Mouse (Mus musculus): ENCODE data around the gene Rptor. TPM values are rescaled to one million over a fixed set of nuclear protein-coding genes. Genes with fewer than 3 reads are reported as not detected.

Rptor gene
- total and polyA plus RNA-seq, 2 experiments from 2014 or later: 8.0 to 46.7 TPM

DNA sequence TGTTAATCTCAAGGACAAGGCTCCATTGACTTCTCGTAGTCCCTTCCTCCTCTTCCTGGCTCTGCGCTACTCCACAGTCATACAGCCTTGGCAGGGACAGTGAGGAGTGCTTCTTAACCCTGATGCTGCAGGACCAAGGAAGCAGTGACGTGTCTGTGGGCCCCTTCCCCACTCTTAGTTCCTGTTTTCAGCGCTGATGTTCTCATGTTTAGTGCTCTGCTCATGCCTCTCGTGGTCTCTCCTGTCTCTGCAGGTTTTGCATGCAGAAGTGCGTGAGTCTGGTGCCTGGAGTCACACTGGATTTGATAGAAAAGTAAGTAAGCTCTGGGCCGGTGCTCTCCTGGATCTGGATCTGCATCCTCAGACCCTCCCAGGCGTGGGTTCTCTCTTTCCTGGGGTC is 177.6 kb downstream of the Rptor start:
- Histone ChIP-seq H3K27ac (ENCODE audit: low read depth, low read length) (no peak overlapping the region), H3K4me2 (ENCODE audit: low read depth) (no peak overlapping the region), H3K9me3 (ENCODE audit: low read length) (0 out of 2 replicates have a peak, but pooled peaks cover 10% of the 10 kb centered on the region), H3K4me3 (ENCODE audit: low read depth, low read length) (no peak overlapping the region), H3K27me3 (ENCODE audit: insufficient read depth, low read length) (no peaks in the 10 kb centered on the region), H3K9ac (no peak overlapping the region), H3K36me3 (ENCODE audit: insufficient read depth) (no peaks in the 10 kb centered on the region), H3K4me1 (ENCODE audit: insufficient read depth) (no peaks in the 10 kb centered on the region)
- no peak for ATAC-seq
- DNase-seq: no peak
- no peak for TF ChIP-seq CTCF (IDR thresholded peaks at IDR 0.05; ENCODE audit: low read depth)
- WGBS: 84% methylated on average over 8 of the region's 8 CpGs

DNA sequence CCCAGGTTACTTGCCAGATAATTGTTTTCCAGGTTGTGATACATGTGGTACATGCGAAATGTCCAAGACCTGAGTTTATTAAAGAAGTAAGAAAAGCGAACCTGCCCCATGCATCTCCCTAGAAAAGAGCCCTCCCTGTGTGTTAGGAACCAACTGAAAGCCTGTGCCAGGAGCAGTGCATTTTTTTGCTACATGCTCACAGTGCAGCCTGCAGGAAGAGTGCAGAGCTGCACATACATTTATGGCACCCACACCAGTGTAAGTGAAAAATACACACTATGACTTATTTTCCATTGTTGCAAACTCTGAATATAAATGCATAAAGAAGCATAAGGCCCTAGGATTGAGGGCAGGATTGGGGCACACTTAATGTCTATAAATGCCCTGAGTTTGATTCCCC is 178.5 kb downstream of the Rptor start:
- peak; percentile 42 for DNase-seq
- 91% methylated on average over 2 of the region's 2 CpGs for WGBS
- no peak overlapping the region for H3K27ac ChIP-seq (ENCODE audit: low read depth, low read length)
- 0 out of 2 replicates have a peak, but pooled peaks cover 3% of the 10 kb centered on the region for H3K9me3 ChIP-seq (ENCODE audit: low read length)
- no peak overlapping the region for H3K4me3 ChIP-seq (ENCODE audit: low read depth, low read length)
- TF ChIP-seq CTCF (IDR thresholded peaks at IDR 0.05; ENCODE audit: low read depth): peak; percentile 71
- H3K4me1 ChIP-seq (ENCODE audit: insufficient read depth): no peaks in the 10 kb centered on the region
- no peak overlapping the region for H3K9ac ChIP-seq
- no peaks in the 10 kb centered on the region for H3K27me3 ChIP-seq (ENCODE audit: insufficient read depth, low read length)
- ATAC-seq: no peak
- no peak overlapping the region for H3K4me2 ChIP-seq (ENCODE audit: low read depth)
- H3K36me3 ChIP-seq (ENCODE audit: insufficient read depth): no peaks in the 10 kb centered on the region

DNA sequence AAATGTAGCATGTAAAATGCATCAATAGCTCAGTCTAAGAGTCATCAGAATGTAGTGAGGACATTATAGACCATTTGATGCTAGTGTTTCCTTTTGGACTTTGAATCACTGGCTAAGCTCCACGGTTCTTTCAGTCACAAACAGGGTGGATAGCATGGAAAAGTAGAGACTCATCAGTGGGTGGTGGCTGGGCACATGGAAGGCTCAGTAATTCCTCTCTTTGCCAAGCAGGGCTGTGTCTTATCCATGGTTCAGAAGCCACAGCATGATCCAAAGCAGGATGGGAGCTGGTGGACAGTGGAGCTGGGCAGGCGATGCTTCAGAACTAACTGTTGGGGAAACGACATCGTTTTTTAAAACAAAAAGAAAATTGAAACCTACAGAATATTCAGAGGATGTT is 179.0 kb downstream of the Rptor start:
- Histone ChIP-seq H3K4me1 (ENCODE audit: insufficient read depth) (no peaks in the 10 kb centered on the region), H3K27me3 (ENCODE audit: insufficient read depth, low read length) (no peaks in the 10 kb centered on the region), H3K4me3 (ENCODE audit: low read depth, low read length) (no peak overlapping the region), H3K4me2 (ENCODE audit: low read depth) (no peak overlapping the region), H3K9ac (no peak overlapping the region), H3K9me3 (ENCODE audit: low read length) (no peaks in the 10 kb centered on the region), H3K36me3 (ENCODE audit: insufficient read depth) (no peaks in the 10 kb centered on the region), H3K27ac (ENCODE audit: low read depth, low read length) (no peak overlapping the region)
- WGBS: 88% methylated on average over 4 of the region's 4 CpGs
- DNase-seq (no peak), ATAC-seq (no peak)
- no peak for TF ChIP-seq CTCF (IDR thresholded peaks at IDR 0.05; ENCODE audit: low read depth)

DNA sequence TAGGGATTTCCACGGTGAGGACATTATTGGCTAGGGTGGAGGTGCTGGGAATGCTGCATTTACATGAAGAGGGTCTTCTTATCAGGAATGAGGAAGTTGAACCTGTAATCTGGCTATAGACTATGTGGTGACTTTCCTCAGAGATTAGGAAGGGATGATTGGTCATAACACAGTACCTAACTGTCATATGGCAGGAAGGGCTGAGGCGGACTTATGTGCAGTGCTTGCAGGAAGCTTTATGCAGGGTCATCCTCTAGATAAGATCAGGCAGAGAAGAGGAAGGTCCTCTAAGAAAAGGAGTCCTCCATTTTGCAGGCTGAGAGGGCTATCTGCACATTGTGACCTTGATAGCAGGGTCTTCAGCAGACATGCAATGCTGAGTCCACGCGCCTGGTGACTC is 180.9 kb downstream of the Rptor start:
- H3K4me3 ChIP-seq (ENCODE audit: low read depth, low read length): no peak overlapping the region
- no peak for DNase-seq
- no peak overlapping the region for H3K9ac ChIP-seq
- WGBS: 100% methylated on average over 4 of the region's 4 CpGs
- no peak for ATAC-seq
- no peak overlapping the region for H3K27ac ChIP-seq (ENCODE audit: low read depth, low read length)
- H3K4me1 ChIP-seq (ENCODE audit: insufficient read depth): no peaks in the 10 kb centered on the region
- no peaks in the 10 kb centered on the region for H3K9me3 ChIP-seq (ENCODE audit: low read length)
- H3K36me3 ChIP-seq (ENCODE audit: insufficient read depth): no peaks in the 10 kb centered on the region
- TF ChIP-seq CTCF (IDR thresholded peaks at IDR 0.05; ENCODE audit: low read depth): no peak
- H3K27me3 ChIP-seq (ENCODE audit: insufficient read depth, low read length): no peaks in the 10 kb centered on the region
- no peak overlapping the region for H3K4me2 ChIP-seq (ENCODE audit: low read depth)

DNA sequence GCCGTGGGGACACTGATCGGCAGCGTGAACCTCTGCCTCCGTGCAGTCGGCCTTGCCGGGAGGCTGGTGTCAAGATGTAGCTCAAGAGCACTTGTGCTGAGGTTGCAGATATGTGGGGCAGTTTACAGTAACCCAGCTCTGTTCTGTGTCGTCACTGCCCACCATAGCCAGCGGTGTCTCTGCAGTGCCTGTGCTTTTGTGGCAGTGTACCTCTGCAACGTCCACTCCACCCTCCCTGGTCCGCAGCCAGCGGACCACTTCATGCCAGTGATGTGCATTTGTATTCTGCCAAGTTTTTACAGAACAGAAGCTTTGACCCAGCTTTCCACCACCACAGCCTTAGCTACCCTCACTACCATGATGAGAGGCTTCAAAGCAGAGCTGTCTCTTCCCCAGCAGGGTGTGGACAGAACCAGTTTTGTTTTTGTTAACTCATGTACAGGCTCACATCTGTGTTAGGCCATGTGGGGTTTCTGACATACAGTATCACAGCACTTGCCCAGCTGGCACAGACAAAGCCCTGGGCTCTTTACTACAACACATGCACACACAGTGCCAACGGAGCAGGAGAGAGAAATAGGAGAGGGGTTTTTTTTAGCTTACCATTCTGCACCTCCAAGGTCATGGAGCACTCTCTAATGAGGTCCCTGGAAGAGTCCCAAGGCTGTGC is 182.1 kb downstream of the Rptor start:
- ATAC-seq (peak; percentile 48), DNase-seq (no peak)
- no peak overlapping the region for H3K4me3 ChIP-seq (ENCODE audit: low read depth, low read length)
- H3K4me2 ChIP-seq (ENCODE audit: low read depth): no peak overlapping the region
- H3K27ac ChIP-seq (ENCODE audit: low read depth, low read length): no peak overlapping the region
- no peak overlapping the region for H3K9ac ChIP-seq
- H3K27me3 ChIP-seq (ENCODE audit: insufficient read depth, low read length): no peaks in the 10 kb centered on the region
- 70% methylated on average over 12 of the region's 12 CpGs for WGBS
- H3K9me3 ChIP-seq (ENCODE audit: low read length): no peaks in the 10 kb centered on the region
- no peak for TF ChIP-seq CTCF (IDR thresholded peaks at IDR 0.05; ENCODE audit: low read depth)
- no peaks in the 10 kb centered on the region for H3K4me1 ChIP-seq (ENCODE audit: insufficient read depth)
- no peaks in the 10 kb centered on the region for H3K36me3 ChIP-seq (ENCODE audit: insufficient read depth)

GRCm38 (mm10) chr11:119785661-119786384 is 183.1 kb downstream of the Rptor start:
- Histone ChIP-seq H3K4me2 (ENCODE audit: low read depth) (no peak overlapping the region), H3K4me1 (ENCODE audit: insufficient read depth) (no peaks in the 10 kb centered on the region), H3K4me3 (ENCODE audit: low read depth, low read length) (no peak overlapping the region), H3K27ac (ENCODE audit: low read depth, low read length) (no peak overlapping the region), H3K9me3 (ENCODE audit: low read length) (no peaks in the 10 kb centered on the region), H3K36me3 (ENCODE audit: insufficient read depth) (no peaks in the 10 kb centered on the region), H3K27me3 (ENCODE audit: insufficient read depth, low read length) (no peaks in the 10 kb centered on the region), H3K9ac (no peak overlapping the region)
- WGBS: 67% methylated on average over 7 of the region's 7 CpGs
- TF ChIP-seq CTCF (IDR thresholded peaks at IDR 0.05; ENCODE audit: low read depth): no peak
- no peak; the same call in 1 of the 2 replicates for ATAC-seq
- no peak for DNase-seq

DNA sequence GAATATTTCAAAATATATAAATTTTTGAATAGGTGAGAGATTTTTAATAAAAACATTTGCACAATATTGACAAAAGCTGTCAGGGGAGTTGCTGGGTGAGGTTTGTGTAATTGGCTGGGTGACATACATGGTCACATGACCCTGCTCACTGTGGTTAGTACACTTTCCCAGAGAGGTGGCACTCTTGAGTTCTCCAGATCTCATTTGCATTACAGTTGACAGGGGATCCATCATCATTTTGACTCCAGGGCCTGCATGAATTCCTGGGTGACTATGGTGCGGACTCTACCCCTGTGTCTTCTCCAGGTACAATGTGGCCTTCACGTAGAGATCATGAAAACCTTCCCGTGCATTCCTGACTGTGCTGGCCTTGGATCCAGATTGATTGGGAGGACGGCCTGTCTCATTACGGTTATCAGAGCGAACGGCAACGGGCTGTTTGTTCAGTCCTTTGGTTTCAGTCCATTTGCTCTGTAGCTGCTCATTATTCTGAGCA is 183.7 kb downstream of the Rptor start:
- Histone ChIP-seq H3K4me2 (ENCODE audit: low read depth) (no peak overlapping the region), H3K9me3 (ENCODE audit: low read length) (no peaks in the 10 kb centered on the region), H3K27ac (ENCODE audit: low read depth, low read length) (no peak overlapping the region), H3K4me3 (ENCODE audit: low read depth, low read length) (no peak overlapping the region), H3K4me1 (ENCODE audit: insufficient read depth) (no peaks in the 10 kb centered on the region), H3K27me3 (ENCODE audit: insufficient read depth, low read length) (no peaks in the 10 kb centered on the region), H3K9ac (no peak overlapping the region), H3K36me3 (ENCODE audit: insufficient read depth) (no peaks in the 10 kb centered on the region)
- no peak for DNase-seq
- WGBS: 66% methylated on average over 8 of the region's 8 CpGs
- 0 out of 2 replicates have a peak, but pooled peaks have one; percentile 16 for TF ChIP-seq CTCF (IDR thresholded peaks at IDR 0.05; ENCODE audit: low read depth)
- ATAC-seq: no peak
